Mouse (Mus musculus): ENCODE data around the gene Vmn1r3. TPM values are rescaled to one million over a fixed set of nuclear protein-coding genes. Genes with fewer than 3 reads are reported as not detected.

Gene Vmn1r3
- total RNA-seq, 4 experiments from 2014 or later: not detected

Other genes starting within 250 kb of the Vmn1r3 start
- gene Vmn1r2, start 18.0 kb downstream of the Vmn1r3 start, total RNA-seq (2022): not detected